Mouse (Mus musculus) gastrocnemius, postnatal 36 days (tissue): ENCODE data around the gene Rheb. TPM values are rescaled to one million over a fixed set of nuclear protein-coding genes. Genes with fewer than 3 reads are reported as not detected.
"Not testable (repeated sequence)": the region's sequence is repeated elsewhere in the genome, so short reads cannot be mapped to it uniquely, and the experiment has no call there.

Experiments
- DNase-seq, 2 experiments: peaks; one replicate each; pipeline ENCODE4 v3.0.0; 2022
- intact Hi-C: fragments of 180-260 bp; cut with DNase I; formaldehyde crosslinking; loops from one replicate; pipeline ENCODE4 v1.15.1; 2025
- total RNA-seq, 2 experiments: library from RNA; stranded (reverse); gene quantifications; 2 replicates each; pipeline ENCODE4 v1.2.3; 2021

Gene Rheb
- total RNA-seq, 2 experiments from 2014 or later, result 55.9 to 62.0 TPM

- no peak for DNase-seq
- intact Hi-C loops, result no loop called here
Measured at GRCm38 (mm10) chr5:24801841-24802624, 40.4 kb downstream of the Rheb start.

- intact Hi-C loops, result no loop called here
- no peak for DNase-seq
Measured at GRCm38 (mm10) chr5:24800416-24800815, 42.0 kb downstream of the Rheb start.

- intact Hi-C loops, result no loop called here
- no peak for DNase-seq
Measured at GRCm38 (mm10) chr5:24798639-24799038, 43.8 kb downstream of the Rheb start.

- intact Hi-C loops, result no loop called here
- no peak for DNase-seq
Measured at GRCm38 (mm10) chr5:24797858-24798257, 44.6 kb downstream of the Rheb start.

GRCm38 (mm10) chr5:24792961-24793360 is 49.5 kb downstream of the Rheb start:
- DNase-seq, result no peak
- intact Hi-C loops, result no loop called here

GRCm38 (mm10) chr5:24782957-24783356 is 59.5 kb downstream of the Rheb start:
- intact Hi-C loops, result no loop called here

GRCm38 (mm10) chr5:24781048-24781447 is 61.4 kb downstream of the Rheb start:
- intact Hi-C loops, result no loop called here

More at GRCm38 (mm10) chr5:24782957-24783356, 59.5 kb downstream of the Rheb start:
- DNase-seq, result no peak

GRCm38 (mm10) chr5:24779881-24780512 is 62.4 kb downstream of the Rheb start:
- intact Hi-C loops, result loop anchor here (2.0 kb wide), 1 partner anchor 105 kb away; no protein-coding TSS in a partner anchor
- DNase-seq, result no peak

More at GRCm38 (mm10) chr5:24781048-24781447, 61.4 kb downstream of the Rheb start:
- no peak for DNase-seq

GRCm38 (mm10) chr5:24779321-24779720 is 63.1 kb downstream of the Rheb start:
- intact Hi-C loops, result loop anchor here (2.0 kb wide), 1 partner anchor 105 kb away; no protein-coding TSS in a partner anchor
- DNase-seq, result no peak

- intact Hi-C loops, result loop anchor here (2.0 kb wide), 1 partner anchor 104 kb away; no protein-coding TSS in a partner anchor
Measured at GRCm38 (mm10) chr5:24778843-24779140, 63.6 kb downstream of the Rheb start.

GRCm38 (mm10) chr5:24778082-24778842 is 64.2 kb downstream of the Rheb start:
- intact Hi-C loops, result loop anchor here (2.0 kb wide), 1 partner anchor 103 kb away; no protein-coding TSS in a partner anchor
- no peak for DNase-seq

More at GRCm38 (mm10) chr5:24778843-24779140, 63.6 kb downstream of the Rheb start:
- DNase-seq, result no peak

- intact Hi-C loops, result no loop called here
- DNase-seq, result no peak
Measured at GRCm38 (mm10) chr5:24776681-24777080, 65.7 kb downstream of the Rheb start.

GRCm38 (mm10) chr5:24774549-24774948 is 67.9 kb downstream of the Rheb start:
- intact Hi-C loops, DNase-seq: not testable (repeated sequence)

- intact Hi-C loops, result no loop called here
- no peak for DNase-seq
Measured at GRCm38 (mm10) chr5:24757816-24758215, 84.6 kb downstream of the Rheb start, which contains the start of gene Crygn. Crygn (minus strand) TSS chr5:24758008.

- intact Hi-C loops, result no loop called here
- DNase-seq, result no peak
Measured at GRCm38 (mm10) chr5:24756931-24757330, 85.5 kb downstream of the Rheb start.

Other genes with a start within 250 kb of the Rheb start
- gene Smarcd3, start 218.2 kb downstream of the Rheb start, total RNA-seq, result 100 to 1,000 TPM; 167 to 178 TPM
- gene Nub1, start 157.1 kb downstream of the Rheb start, total RNA-seq, result 10 to 100 TPM; 23.1 to 29.0 TPM
- not detected for gene Wdr86, start 111.9 kb downstream of the Rheb start, total RNA-seq
- 1 to 10 TPM in 1 of 2 experiments, not detected in 1; 3.2 TPM for gene Crygn, start 84.6 kb downstream of the Rheb start, total RNA-seq